ENCODE assay signal across 25 mouse cellular contexts in the genomic region with DNA sequence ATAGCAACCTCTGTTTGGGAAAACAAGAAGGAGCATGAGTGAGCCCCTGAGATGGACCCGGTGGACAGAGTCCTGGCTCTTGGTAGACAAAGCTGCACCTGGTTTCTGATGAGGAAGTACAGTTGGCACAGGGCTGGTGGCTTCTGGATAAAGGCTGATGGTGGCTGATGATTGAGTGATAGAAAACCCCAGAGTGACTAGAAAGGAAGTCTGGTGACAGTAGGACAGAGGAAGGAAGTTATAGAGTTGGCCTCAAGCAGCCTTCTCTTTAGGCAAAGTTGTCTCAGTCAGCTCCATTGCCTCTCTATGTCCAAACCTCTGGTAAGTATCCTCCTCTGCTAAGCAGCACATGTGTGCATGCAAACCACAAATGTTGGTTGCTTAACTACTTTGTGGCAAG. TPM values are rescaled to one million over a fixed set of nuclear protein-coding genes. Genes with fewer than 3 reads are reported as not detected.
"Had no signal": no experiment of that assay in that cellular context is flagged by ENCODE, and none has a peak within 500 bp of the region (broad histone marks: within the 10 kb centered on the region; RNA-seq: fewer than 3 reads in every experiment).

No protein-coding gene starts in this region.

- H3K27me3 ChIP-seq: midbrain, embryonic 12.5 days; midbrain, embryonic 15.5 days; neural tube, embryonic 12.5 days; neural tube, embryonic 15.5 days had no signal

- H3K36me3 ChIP-seq: limb, embryonic 10.5 days; limb, embryonic 13.5 days; midbrain, embryonic 12.5 days; midbrain, embryonic 15.5 days; neural tube, embryonic 12.5 days; neural tube, embryonic 15.5 days had no signal

- ATAC-seq: liver, postnatal 0 days; lung, postnatal 0 days; midbrain, embryonic 15.5 days had no signal

- H3K4me3 ChIP-seq: layer of hippocampus, adult 2 months; limb, embryonic 10.5 days; limb, embryonic 13.5 days; midbrain, embryonic 12.5 days; midbrain, embryonic 15.5 days; neural tube, embryonic 12.5 days; neural tube, embryonic 15.5 days had no signal

- H3K4me2 ChIP-seq: limb, embryonic 13.5 days; lung, embryonic 14.5 days; midbrain, embryonic 12.5 days; midbrain, embryonic 15.5 days; neural tube, embryonic 12.5 days; neural tube, embryonic 15.5 days had no signal

- H3K9me3 ChIP-seq: limb, embryonic 10.5 days; limb, embryonic 13.5 days; midbrain, embryonic 12.5 days; midbrain, embryonic 15.5 days; neural tube, embryonic 12.5 days; neural tube, embryonic 15.5 days had no signal

- H3K27ac ChIP-seq: kidney, postnatal 0 days; layer of hippocampus, adult 2 months; limb, embryonic 10.5 days; limb, embryonic 13.5 days; liver, embryonic 14.5 days; midbrain, embryonic 12.5 days; midbrain, embryonic 15.5 days; neural tube, embryonic 12.5 days; neural tube, embryonic 15.5 days; stomach, postnatal 0 days had no signal

- DNase-seq: kidney, adult 2 months; kidney, postnatal 25 days; liver; liver, postnatal 0 days; lung, embryonic 14.5 days; right cerebral cortex, postnatal 25 days; thymus, adult 2 months; thymus, postnatal 14 days; thymus, postnatal 4 days had no signal

- H3K9ac ChIP-seq: limb, embryonic 13.5 days; liver, embryonic 14.5 days; liver, postnatal 0 days; lung, embryonic 14.5 days; midbrain, embryonic 12.5 days; midbrain, embryonic 15.5 days; neural tube, embryonic 12.5 days; neural tube, embryonic 15.5 days had no signal

RNA-seq across cellular contexts. Expression of gene Tekt3, which starts 1.5 kb away (rescaled TPM):
- total RNA-seq: left cerebral cortex, adult 18-20 months; left cerebral cortex, postnatal 25 days had no signal
- polyA plus RNA-seq: kidney, adult 2 months; kidney, embryonic 14.5 days; kidney, postnatal 0 days; large intestine, adult 2 months; limb, embryonic 10.5 days; liver, embryonic 14.5 days; liver, postnatal 0 days; lung, embryonic 14.5 days; midbrain, embryonic 12.5 days; midbrain, embryonic 15.5 days; neural tube, embryonic 12.5 days; neural tube, embryonic 15.5 days; stomach, embryonic 14.5 days; stomach, postnatal 0 days had no signal
